ENCODE assay signal across 12 mouse cellular contexts in genomic region chr3:122073595-122073994, GRCm38 (mm10). TPM values are rescaled to one million over a fixed set of nuclear protein-coding genes. Genes with fewer than 3 reads are reported as not detected.
DNase-seq lines count a peak whose midpoint lies in the region; ATAC-seq and TF ChIP-seq lines count a peak whose summit lies in the region.
"Had no signal": no experiment of that assay in that cellular context is flagged by ENCODE, and none has a peak within 500 bp of the region (broad histone marks: within the 10 kb centered on the region; RNA-seq: fewer than 3 reads in every experiment).

No protein-coding gene starts in this region.

- no peak overlapping the region for H3K4me3 ChIP-seq in heart, adult 2 months
- no peak overlapping the region for H3K4me3 ChIP-seq in kidney, embryonic 15.5 days (replicated peaks)
- H3K4me3 ChIP-seq in intestine, embryonic 14.5 days (ENCODE audit: low read depth, low read length) = no peak overlapping the region
- H3K4me3 ChIP-seq in liver, embryonic 16.5 days (ENCODE audit: low read depth, low read length) = no peak overlapping the region
- H3K4me3 ChIP-seq: forebrain, embryonic 13.5 days had no signal

- TF ChIP-seq POLR2A in heart, adult 2 months (IDR thresholded peaks at IDR 0.05; ENCODE audit: insufficient read depth, low read depth, low read length) = no peak

- peak overlapping the region; percentile 20; the same call in 1 of the 2 replicates for H3K27ac ChIP-seq in heart, adult 2 months
- peak overlapping the region; percentile 87 for H3K27ac ChIP-seq in kidney, embryonic 15.5 days
- H3K27ac ChIP-seq in intestine, embryonic 14.5 days (ENCODE audit: low read depth) = peak overlapping the region; percentile 88
- H3K27ac ChIP-seq in liver, embryonic 16.5 days (ENCODE audit: low read length) = peak overlapping the region; percentile 92
- H3K27ac ChIP-seq: forebrain, embryonic 13.5 days had no signal

- H3K4me1 ChIP-seq in heart, adult 2 months (ENCODE audit: control insufficient read depth, insufficient read depth, low read length) = peaks cover 2% of the 10 kb centered on the region
- H3K4me1 ChIP-seq in kidney, embryonic 15.5 days = peaks cover 37% of the 10 kb centered on the region
- H3K4me1 ChIP-seq in intestine, embryonic 14.5 days (replicated peaks; ENCODE audit: control insufficient read depth, insufficient read depth, low read length) = peaks cover 36% of the 10 kb centered on the region
- peaks cover 3% of the 10 kb centered on the region for H3K4me1 ChIP-seq in liver, embryonic 16.5 days (ENCODE audit: control insufficient read depth, low read depth, low read length)

- H3K79me2 ChIP-seq in heart, adult 2 months (replicated peaks; ENCODE audit: control insufficient read depth, insufficient read depth, low read length) = no peaks in the 10 kb centered on the region

- TF ChIP-seq CTCF in heart, adult 2 months (IDR thresholded peaks at IDR 0.05) = no peak

- no peak overlapping the region for H3K4me2 ChIP-seq in kidney, embryonic 15.5 days
- no peak overlapping the region for H3K4me2 ChIP-seq in intestine, embryonic 14.5 days (ENCODE audit: low read length)
- no peak overlapping the region for H3K4me2 ChIP-seq in liver, embryonic 16.5 days (ENCODE audit: low read depth, low read length)
- H3K4me2 ChIP-seq: forebrain, embryonic 13.5 days had no signal

- H3K27me3 ChIP-seq in heart, adult 2 months (ENCODE audit: control insufficient read depth, insufficient read depth, low read length) = no peaks in the 10 kb centered on the region
- no peaks in the 10 kb centered on the region for H3K27me3 ChIP-seq in kidney, embryonic 15.5 days
- no peaks in the 10 kb centered on the region for H3K27me3 ChIP-seq in intestine, embryonic 14.5 days (replicated peaks; ENCODE audit: control insufficient read depth, insufficient read depth, low read length)
- H3K27me3 ChIP-seq in liver, embryonic 16.5 days (ENCODE audit: control insufficient read depth, insufficient read depth, low read depth, low read length) = no peaks in the 10 kb centered on the region

- no peak overlapping the region for H3K9ac ChIP-seq in heart, adult 2 months (ENCODE audit: low read depth, low read length)
- H3K9ac ChIP-seq in kidney, embryonic 15.5 days = no peak overlapping the region
- no peak overlapping the region for H3K9ac ChIP-seq in intestine, embryonic 14.5 days (ENCODE audit: low read length)
- no peak overlapping the region for H3K9ac ChIP-seq in liver, embryonic 16.5 days (ENCODE audit: low read depth, low read length)
- H3K9ac ChIP-seq: forebrain, embryonic 13.5 days had no signal

- intact Hi-C loops in heart, adult 2 months (cut with DNase I) = no loop called here

- no peak for DNase-seq in heart, adult 2 months
- no peak for DNase-seq in heart, adult 11 months
- DNase-seq in kidney, adult 11 months = no peak
- DNase-seq in intestine, embryonic 14.5 days (ENCODE audit: low spot score) = no peak
- no peak for DNase-seq in cerebellum, postnatal 36 days
- no peak for DNase-seq in cerebellum, postnatal 4 days (ENCODE audit: low spot score in 2 of 2)
- DNase-seq: gastrocnemius, postnatal 25 days had no signal

- 78% methylated on average over 5 of the region's 5 CpGs for WGBS in heart, adult 2 months
- WGBS in kidney, embryonic 15.5 days = 63% methylated on average over 5 of the region's 5 CpGs
- WGBS in intestine, embryonic 14.5 days = 77% methylated on average over 5 of the region's 5 CpGs
- 57% methylated on average over 5 of the region's 5 CpGs for WGBS in liver, embryonic 16.5 days (ENCODE audit: insufficient replicate concordance)

- H3K36me3 ChIP-seq in heart, adult 2 months (ENCODE audit: control insufficient read depth, insufficient read depth, low read length) = no peaks in the 10 kb centered on the region
- no peaks in the 10 kb centered on the region for H3K36me3 ChIP-seq in kidney, embryonic 15.5 days
- H3K36me3 ChIP-seq in intestine, embryonic 14.5 days (ENCODE audit: control insufficient read depth, insufficient read depth, low read length) = no peaks in the 10 kb centered on the region
- H3K36me3 ChIP-seq in liver, embryonic 16.5 days (ENCODE audit: control insufficient read depth, insufficient read depth) = no peaks in the 10 kb centered on the region
- H3K36me3 ChIP-seq: G1E had no signal

- ATAC-seq in kidney, embryonic 15.5 days (replicated peaks; ENCODE audit: low FRiP score) = no peak
- no peak for ATAC-seq in intestine, embryonic 14.5 days (replicated peaks; ENCODE audit: low FRiP score, low TSS enrichment, low read depth)
- no peak for ATAC-seq in liver, embryonic 16.5 days (ENCODE audit: low read depth)
- ATAC-seq: activated CD4-positive, CD25-positive, alpha-beta regulatory T cell, adult 4 months; forebrain, embryonic 13.5 days had no signal

- TF ChIP-seq EP300 in heart, adult 2 months (IDR thresholded peaks at IDR 0.05; ENCODE audit: insufficient read depth, low read depth, low read length) = no peak

- H3K9me3 ChIP-seq in kidney, embryonic 15.5 days (replicated peaks) = no peaks in the 10 kb centered on the region
- no peaks in the 10 kb centered on the region for H3K9me3 ChIP-seq in intestine, embryonic 14.5 days (ENCODE audit: control insufficient read depth, low read length)
- H3K9me3 ChIP-seq in liver, embryonic 16.5 days (replicated peaks; ENCODE audit: control insufficient read depth, low read length) = no peaks in the 10 kb centered on the region
- H3K9me3 ChIP-seq: forebrain, embryonic 13.5 days; G1E had no signal

RNA-seq across cellular contexts. Expression of gene Abca4, which starts 29.4 kb away (rescaled TPM):
- total RNA-seq in heart, adult 2 months (2021) = 1 to 10 TPM; 1.6 to 2.3 TPM
- 2.6 TPM in 2 replicates for polyA plus RNA-seq in heart, adult 2 months (2012; rRNA removed)
- polyA plus RNA-seq in kidney, embryonic 15.5 days (2015; fragmentation: Nextera tagmentation; extraction: Ambion mirVana) = 0.70 and 0.72 TPM in 2 replicates
- 0.99 and 2.2 TPM in 2 replicates for polyA plus RNA-seq in intestine, embryonic 14.5 days (2014; fragmentation: Nextera tagmentation; extraction: Ambion mirVana)
- polyA plus RNA-seq in liver, embryonic 16.5 days (2015; fragmentation: Nextera tagmentation; extraction: Ambion mirVana) = 0.20 and 0.42 TPM in 2 replicates
- polyA plus RNA-seq: activated CD4-positive, CD25-positive, alpha-beta regulatory T cell, adult 4 months had no signal

Comparison
In these comparisons a context has a peak if more than half of its experiments do, and no peak if none do; other contexts are left out.
1. H3K27ac ChIP-seq: peak in every context shown above with its lines; median percentile 92 in liver, embryonic 16.5 days; 88 in intestine, embryonic 14.5 days; 87 in kidney, embryonic 15.5 days; 20 in heart, adult 2 months.